Mouse (Mus musculus) small intestine, adult 2 months (tissue): ENCODE measurements around the gene Cux2.

Experiments used
- CTCF ChIP-seq: fragments of 200-500 bp; IDR thresholded peaks from 2 replicates; pipeline ENCODE4 v1.5.1; 2012; ENCODE audit warnings: low read depth, mild to moderate bottlenecking, control low read depth, inconsistent platforms, low read length, moderate library complexity, mixed read lengths; ENCODE audit not compliant: insufficient replicate concordance, insufficient read length; ENCODE audit errors: extremely low read depth
- POLR2A ChIP-seq: fragments of 200-500 bp; IDR thresholded peaks from 2 replicates; pipeline ENCODE4 v1.6.1; 2012; ENCODE audit warnings: low read depth, mild to moderate bottlenecking, control low read depth, inconsistent platforms, low read length, moderate library complexity

- TF ChIP-seq CTCF = no peak
- no peak for TF ChIP-seq POLR2A
Observed at GRCm38 (mm10) chr5:122080930-122081329, 31.0 kb upstream of the Cux2 start.
